Mouse (Mus musculus) cerebellum, postnatal 14 days (tissue): ENCODE data around the gene Med15.
A peak's percentile ranks its signal among the peaks of the same experiment; 100 is the strongest.

Experiments
- DNase-seq, 2 experiments: peaks; one replicate each; pipeline ENCODE4 v3.0.0; 2021; ENCODE audit warnings: mixed read lengths in 2 of 2

The Med15 gene

GRCm38 (mm10) chr16:17732021-17732420 lies 670 bp downstream of the Med15 start:
- DNase-seq = no peak

- DNase-seq = no peak
Observed at GRCm38 (mm10) chr16:17729974-17730373, 2.7 kb downstream of the Med15 start.

- peak in 1 of 2 experiments; percentile 16 for DNase-seq
Observed at GRCm38 (mm10) chr16:17727179-17727861, 5.4 kb downstream of the Med15 start.

GRCm38 (mm10) chr16:17724448-17724847 lies 8.2 kb downstream of the Med15 start:
- no peak for DNase-seq

GRCm38 (mm10) chr16:17723325-17723626 lies 9.4 kb downstream of the Med15 start:
- DNase-seq = no peak

- DNase-seq = peak; percentile 92
Observed at GRCm38 (mm10) chr16:17722461-17723324, 10.0 kb downstream of the Med15 start.

- DNase-seq = no peak
Observed at GRCm38 (mm10) chr16:17721822-17722460, 10.8 kb downstream of the Med15 start.

GRCm38 (mm10) chr16:17721114-17721808 lies 11.4 kb downstream of the Med15 start:
- DNase-seq = peak in 1 of 2 experiments; percentile 13

- no peak for DNase-seq
Observed at GRCm38 (mm10) chr16:17717791-17718190, 14.9 kb downstream of the Med15 start.

- no peak for DNase-seq
Observed at GRCm38 (mm10) chr16:17707541-17707940, 25.1 kb downstream of the Med15 start.

- DNase-seq = no peak
Observed at GRCm38 (mm10) chr16:17701043-17701405, 31.7 kb downstream of the Med15 start.

- DNase-seq = no peak
Observed at GRCm38 (mm10) chr16:17700386-17701042, 32.2 kb downstream of the Med15 start.

GRCm38 (mm10) chr16:17694860-17695259 lies 37.8 kb downstream of the Med15 start:
- DNase-seq = no peak

- peak; percentile 21 to 22 for DNase-seq
Observed at GRCm38 (mm10) chr16:17669886-17670285, 62.8 kb downstream of the Med15 start.

- DNase-seq = no peak
Observed at GRCm38 (mm10) chr16:17665568-17665967, 67.1 kb downstream of the Med15 start.

GRCm38 (mm10) chr16:17656212-17656871 lies 76.3 kb downstream of the Med15 start:
- no peak for DNase-seq

- peak in 1 of 2 experiments; percentile 31 for DNase-seq
Observed at GRCm38 (mm10) chr16:17654188-17654795, 78.4 kb downstream of the Med15 start.

GRCm38 (mm10) chr16:17653601-17654000 lies 79.1 kb downstream of the Med15 start:
- peak in 1 of 2 experiments; percentile 10 for DNase-seq

GRCm38 (mm10) chr16:17652607-17653006 lies 80.1 kb downstream of the Med15 start:
- no peak for DNase-seq

- peak; percentile 47 to 54 for DNase-seq
Observed at GRCm38 (mm10) chr16:17650711-17651110, 82.0 kb downstream of the Med15 start.

GRCm38 (mm10) chr16:17649925-17650605 lies 82.6 kb downstream of the Med15 start:
- DNase-seq = peak in 1 of 2 experiments; percentile 24
